In genomic region chr3:90451396-90452095, GRCm38 (mm10) we compare ENCODE assay signal across 8 mouse cellular contexts. TPM values are rescaled to one million over a fixed set of nuclear protein-coding genes. Genes with fewer than 3 reads are reported as not detected.
A peak's percentile ranks its signal among the peaks of the same experiment; 100 is the strongest.
DNase-seq lines count a peak whose midpoint lies in the region; ATAC-seq and TF ChIP-seq lines count a peak whose summit lies in the region.

No protein-coding gene starts in this region.

- no peaks in the 10 kb centered on the region for H3K27me3 ChIP-seq in kidney, embryonic 15.5 days
- H3K27me3 ChIP-seq in kidney, adult 2 months (replicated peaks; ENCODE audit: control insufficient read depth, insufficient read depth, low read length) = no peaks in the 10 kb centered on the region
- no peaks in the 10 kb centered on the region for H3K27me3 ChIP-seq in stomach, embryonic 16.5 days (ENCODE audit: control insufficient read depth, insufficient read depth, low read length)
- H3K27me3 ChIP-seq in stomach, postnatal 0 days (ENCODE audit: control insufficient read depth, insufficient read depth, low read length) = no peaks in the 10 kb centered on the region
- no peaks in the 10 kb centered on the region for H3K27me3 ChIP-seq in intestine, embryonic 16.5 days (replicated peaks; ENCODE audit: control insufficient read depth, insufficient read depth, low read length)

- H3K4me2 ChIP-seq in kidney, embryonic 15.5 days = 0 out of 2 replicates have a peak overlapping the region, but pooled peaks have one; percentile 9
- 0 out of 2 replicates have a peak overlapping the region, but pooled peaks have one; percentile 26 for H3K4me2 ChIP-seq in stomach, embryonic 16.5 days (ENCODE audit: low read depth, low read length)
- no peak overlapping the region for H3K4me2 ChIP-seq in stomach, postnatal 0 days (replicated peaks; ENCODE audit: low read depth)
- H3K4me2 ChIP-seq in intestine, embryonic 16.5 days (ENCODE audit: low read depth, low read length) = no peak overlapping the region

- no peak for TF ChIP-seq CTCF in kidney, adult 2 months (conservative IDR thresholded peaks at IDR 0.05; ENCODE audit: insufficient read depth, insufficient read length, low read depth, low read length)
- no peak for TF ChIP-seq CTCF in stomach, postnatal 0 days (IDR thresholded peaks at IDR 0.05; ENCODE audit: low read depth)

- H3K27ac ChIP-seq in kidney, embryonic 15.5 days = peak overlapping the region; percentile 57
- no peak overlapping the region for H3K27ac ChIP-seq in kidney, adult 2 months (ENCODE audit: insufficient read depth, low read depth, low read length)
- H3K27ac ChIP-seq in stomach, embryonic 16.5 days (ENCODE audit: low read length) = no peak overlapping the region; the same call in 1 of the 2 replicates
- H3K27ac ChIP-seq in stomach, postnatal 0 days (replicated peaks) = no peak overlapping the region
- H3K27ac ChIP-seq in intestine, embryonic 16.5 days (ENCODE audit: low read length) = no peak overlapping the region

- H3K9ac ChIP-seq in kidney, embryonic 15.5 days = no peak overlapping the region
- H3K9ac ChIP-seq in stomach, embryonic 16.5 days (ENCODE audit: low read length) = no peak overlapping the region
- no peak overlapping the region for H3K9ac ChIP-seq in stomach, postnatal 0 days (ENCODE audit: low read length)
- H3K9ac ChIP-seq in intestine, embryonic 16.5 days (ENCODE audit: low read depth, low read length) = no peak overlapping the region

- H3K36me3 ChIP-seq in kidney, embryonic 15.5 days = no peaks in the 10 kb centered on the region
- H3K36me3 ChIP-seq in kidney, adult 2 months (ENCODE audit: control insufficient read depth, insufficient read depth, low read length) = no peaks in the 10 kb centered on the region
- no peaks in the 10 kb centered on the region for H3K36me3 ChIP-seq in stomach, embryonic 16.5 days (ENCODE audit: control insufficient read depth, insufficient read depth, low read length)
- no peaks in the 10 kb centered on the region for H3K36me3 ChIP-seq in stomach, postnatal 0 days (ENCODE audit: control insufficient read depth, insufficient read depth, low read length)
- H3K36me3 ChIP-seq in intestine, embryonic 16.5 days (ENCODE audit: control insufficient read depth, insufficient read depth, low read length) = no peaks in the 10 kb centered on the region

- peaks cover 29% of the 10 kb centered on the region for H3K4me1 ChIP-seq in kidney, embryonic 15.5 days
- 0 out of 2 replicates have a peak, but pooled peaks cover 4% of the 10 kb centered on the region for H3K4me1 ChIP-seq in kidney, adult 2 months (ENCODE audit: control insufficient read depth, insufficient read depth, low read length)
- peaks cover 9% of the 10 kb centered on the region for H3K4me1 ChIP-seq in stomach, embryonic 16.5 days (ENCODE audit: control insufficient read depth, insufficient read depth, low read length)
- no peaks in the 10 kb centered on the region for H3K4me1 ChIP-seq in stomach, postnatal 0 days (replicated peaks; ENCODE audit: control insufficient read depth, insufficient read depth)
- H3K4me1 ChIP-seq in intestine, embryonic 16.5 days (ENCODE audit: control insufficient read depth, insufficient read depth, low read length) = no peaks in the 10 kb centered on the region

- DNase-seq in kidney, adult 2 months = no peak
- no peak for DNase-seq in stomach, postnatal 0 days (ENCODE audit: low spot score)
- DNase-seq in thymus, postnatal 36 days = no peak
- no peak for DNase-seq in Muller cell, postnatal 12 days (ENCODE audit: inconsistent ontology term)
- no peak for DNase-seq in urinary bladder, postnatal 4 days (ENCODE audit: low spot score in 2 of 2)

- H3K9me3 ChIP-seq in kidney, embryonic 15.5 days (replicated peaks) = no peaks in the 10 kb centered on the region
- H3K9me3 ChIP-seq in stomach, embryonic 16.5 days (replicated peaks; ENCODE audit: control insufficient read depth, low read length) = no peaks in the 10 kb centered on the region
- no peaks in the 10 kb centered on the region for H3K9me3 ChIP-seq in stomach, postnatal 0 days (ENCODE audit: control insufficient read depth, low read length)
- no peaks in the 10 kb centered on the region for H3K9me3 ChIP-seq in intestine, embryonic 16.5 days (ENCODE audit: control insufficient read depth, low read length)

- no peak for ATAC-seq in kidney, embryonic 15.5 days (replicated peaks; ENCODE audit: low FRiP score)
- ATAC-seq in stomach, embryonic 16.5 days (ENCODE audit: insufficient read depth, low FRiP score) = no peak
- ATAC-seq in stomach, postnatal 0 days (ENCODE audit: low FRiP score, low TSS enrichment) = no peak
- ATAC-seq in intestine, embryonic 16.5 days = no peak

- TF ChIP-seq EP300 in stomach, postnatal 0 days (optimal IDR thresholded peaks at IDR 0.05) = no peak

- WGBS in kidney, embryonic 15.5 days = 67% methylated on average over 10 of the region's 10 CpGs
- 67% methylated on average over 10 of the region's 10 CpGs for WGBS in kidney, adult 2 months
- WGBS in stomach, embryonic 16.5 days = 43% methylated on average over 10 of the region's 10 CpGs
- 35% methylated on average over 10 of the region's 10 CpGs for WGBS in stomach, postnatal 0 days
- 39% methylated on average over 10 of the region's 10 CpGs for WGBS in intestine, embryonic 16.5 days

- no peak for TF ChIP-seq POLR2A in kidney, adult 2 months (IDR thresholded peaks at IDR 0.05; ENCODE audit: low read depth, low read length)

- no peak overlapping the region for H3K4me3 ChIP-seq in kidney, embryonic 15.5 days (replicated peaks)
- H3K4me3 ChIP-seq in kidney, adult 2 months (ENCODE audit: insufficient read depth, low read depth, low read length) = no peak overlapping the region
- H3K4me3 ChIP-seq in stomach, embryonic 16.5 days (replicated peaks; ENCODE audit: low read length) = no peak overlapping the region
- H3K4me3 ChIP-seq in stomach, postnatal 0 days (ENCODE audit: low read depth, low read length) = no peak overlapping the region
- H3K4me3 ChIP-seq in intestine, embryonic 16.5 days (ENCODE audit: low read length) = 0 out of 2 replicates have a peak overlapping the region, but pooled peaks have one; percentile 5

RNA-seq across cellular contexts. Expression of gene Npr1, which starts 14.1 kb away (rescaled TPM):
- polyA plus RNA-seq in kidney, embryonic 15.5 days (2015; fragmentation: Nextera tagmentation; extraction: Ambion mirVana) = 13.6 and 16.2 TPM in 2 replicates
- 51.4 and 55.4 TPM in 2 replicates for polyA plus RNA-seq in kidney, adult 2 months (2012; rRNA removed)
- polyA plus RNA-seq in stomach, embryonic 16.5 days (2015; fragmentation: Nextera tagmentation; extraction: Ambion mirVana) = 5.9 and 6.4 TPM in 2 replicates
- polyA plus RNA-seq in stomach, postnatal 0 days (2015; fragmentation: Nextera tagmentation; extraction: Ambion mirVana) = 3.0 and 3.6 TPM in 2 replicates
- 5.6 and 6.6 TPM in 2 replicates for polyA plus RNA-seq in intestine, embryonic 16.5 days (2015; fragmentation: Nextera tagmentation; extraction: Ambion mirVana)

RNA-seq across cellular contexts. Expression of gene Ints3, which starts 18.1 kb away (rescaled TPM):
- 32.9 and 38.1 TPM in 2 replicates for polyA plus RNA-seq in kidney, embryonic 15.5 days (2015; fragmentation: Nextera tagmentation; extraction: Ambion mirVana)
- polyA plus RNA-seq in kidney, adult 2 months (2012; rRNA removed) = 22.9 and 23.6 TPM in 2 replicates
- 22.4 and 23.0 TPM in 2 replicates for polyA plus RNA-seq in stomach, embryonic 16.5 days (2015; fragmentation: Nextera tagmentation; extraction: Ambion mirVana)
- 9.2 and 9.7 TPM in 2 replicates for polyA plus RNA-seq in stomach, postnatal 0 days (2015; fragmentation: Nextera tagmentation; extraction: Ambion mirVana)
- polyA plus RNA-seq in intestine, embryonic 16.5 days (2015; fragmentation: Nextera tagmentation; extraction: Ambion mirVana) = 20.2 and 22.1 TPM in 2 replicates

RNA-seq across cellular contexts. Expression of gene Ilf2, which starts 24.4 kb away (rescaled TPM):
- 236 and 238 TPM in 2 replicates for polyA plus RNA-seq in kidney, embryonic 15.5 days (2015; fragmentation: Nextera tagmentation; extraction: Ambion mirVana)
- polyA plus RNA-seq in kidney, adult 2 months (2012; rRNA removed) = 19.4 and 22.8 TPM in 2 replicates
- polyA plus RNA-seq in stomach, embryonic 16.5 days (2015; fragmentation: Nextera tagmentation; extraction: Ambion mirVana) = 137 and 147 TPM in 2 replicates
- 55.9 and 57.6 TPM in 2 replicates for polyA plus RNA-seq in stomach, postnatal 0 days (2015; fragmentation: Nextera tagmentation; extraction: Ambion mirVana)
- polyA plus RNA-seq in intestine, embryonic 16.5 days (2015; fragmentation: Nextera tagmentation; extraction: Ambion mirVana) = 125 and 140 TPM in 2 replicates

RNA-seq across cellular contexts. Expression of gene Snapin, which starts 39.3 kb away (rescaled TPM):
- 69.9 and 70.6 TPM in 2 replicates for polyA plus RNA-seq in kidney, embryonic 15.5 days (2015; fragmentation: Nextera tagmentation; extraction: Ambion mirVana)
- 20.7 and 25.3 TPM in 2 replicates for polyA plus RNA-seq in kidney, adult 2 months (2012; rRNA removed)
- polyA plus RNA-seq in stomach, embryonic 16.5 days (2015; fragmentation: Nextera tagmentation; extraction: Ambion mirVana) = 77.5 and 79.1 TPM in 2 replicates
- 63.4 and 68.2 TPM in 2 replicates for polyA plus RNA-seq in stomach, postnatal 0 days (2015; fragmentation: Nextera tagmentation; extraction: Ambion mirVana)
- 74.7 and 79.4 TPM in 2 replicates for polyA plus RNA-seq in intestine, embryonic 16.5 days (2015; fragmentation: Nextera tagmentation; extraction: Ambion mirVana)

RNA-seq across cellular contexts. Expression of gene Chtop, which starts 57.8 kb away (rescaled TPM):
- polyA plus RNA-seq in kidney, embryonic 15.5 days (2015; fragmentation: Nextera tagmentation; extraction: Ambion mirVana) = 149 and 152 TPM in 2 replicates
- 26.6 and 36.6 TPM in 2 replicates for polyA plus RNA-seq in kidney, adult 2 months (2012; rRNA removed)
- 92.7 and 105 TPM in 2 replicates for polyA plus RNA-seq in stomach, embryonic 16.5 days (2015; fragmentation: Nextera tagmentation; extraction: Ambion mirVana)
- polyA plus RNA-seq in stomach, postnatal 0 days (2015; fragmentation: Nextera tagmentation; extraction: Ambion mirVana) = 72.2 and 74.2 TPM in 2 replicates
- polyA plus RNA-seq in intestine, embryonic 16.5 days (2015; fragmentation: Nextera tagmentation; extraction: Ambion mirVana) = 90.4 and 99.8 TPM in 2 replicates

Comparison
In these comparisons a context has a peak if more than half of its experiments do, and no peak if none do; other contexts are left out.
1. H3K4me2 ChIP-seq: peak in kidney, embryonic 15.5 days (single experiment) and stomach, embryonic 16.5 days (single experiment); none in stomach, postnatal 0 days (single experiment) and intestine, embryonic 16.5 days (single experiment).